In the genomic region with DNA sequence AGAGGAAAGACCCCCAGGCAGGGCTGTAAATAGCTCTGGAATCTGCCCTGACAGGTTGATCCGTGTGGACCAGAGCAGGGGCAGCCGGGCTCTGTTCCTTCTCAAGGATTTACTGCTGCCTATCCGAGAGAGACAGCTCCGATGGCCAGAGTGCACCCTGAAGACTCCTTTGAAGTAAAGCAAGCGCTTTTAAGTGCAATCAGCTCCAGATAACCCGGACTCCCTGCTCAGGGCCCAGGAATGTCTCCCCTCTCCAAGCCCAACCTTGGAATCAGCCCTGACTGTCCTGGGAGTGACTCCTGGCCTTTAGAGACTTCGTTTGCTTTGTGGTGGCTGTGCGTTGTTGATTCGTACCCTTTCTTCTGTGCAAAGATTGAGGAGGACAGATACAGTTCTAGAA, we compare ENCODE assay signal across 17 mouse cellular contexts.
A peak's percentile ranks its signal among the peaks of the same experiment; 100 is the strongest.
DNase-seq lines count a peak whose midpoint lies in the region; ATAC-seq and TF ChIP-seq lines count a peak whose summit lies in the region.
"Had no signal": no experiment of that assay in that cellular context is flagged by ENCODE, and none has a peak within 500 bp of the region (broad histone marks: within the 10 kb centered on the region; RNA-seq: fewer than 3 reads in every experiment).

No protein-coding gene starts in this region.

- H3K27me3 ChIP-seq in heart, adult 2 months (ENCODE audit: control insufficient read depth, insufficient read depth, low read length) = no peaks in the 10 kb centered on the region
- H3K27me3 ChIP-seq in liver, postnatal 0 days (ENCODE audit: insufficient read depth, low read length) = no peaks in the 10 kb centered on the region
- H3K27me3 ChIP-seq in embryonic facial prominence, embryonic 13.5 days = peaks cover 25% of the 10 kb centered on the region
- H3K27me3 ChIP-seq: neural tube, embryonic 15.5 days had no signal

- no peak for TF ChIP-seq CTCF in heart, adult 2 months (IDR thresholded peaks at IDR 0.05)
- TF ChIP-seq CTCF in liver, postnatal 0 days (IDR thresholded peaks at IDR 0.05; ENCODE audit: low read depth) = no peak

- WGBS in heart, adult 2 months = 53% methylated on average over 9 of the region's 9 CpGs
- 34% methylated on average over 9 of the region's 9 CpGs for WGBS in liver, postnatal 0 days (ENCODE audit: insufficient replicate concordance)
- 15% methylated on average over 9 of the region's 9 CpGs for WGBS in embryonic facial prominence, embryonic 13.5 days

- peaks cover 7% of the 10 kb centered on the region for H3K4me1 ChIP-seq in heart, adult 2 months (ENCODE audit: control insufficient read depth, insufficient read depth, low read length)
- peaks cover 6% of the 10 kb centered on the region; the same call in 1 of the 2 replicates for H3K4me1 ChIP-seq in liver, postnatal 0 days (ENCODE audit: insufficient read depth)
- peaks cover 6% of the 10 kb centered on the region; the same call in 1 of the 2 replicates for H3K4me1 ChIP-seq in embryonic facial prominence, embryonic 13.5 days
- H3K4me1 ChIP-seq: limb, embryonic 13.5 days had no signal

- intact Hi-C loops in heart, adult 2 months (cut with DNase I) = no loop called here
- intact Hi-C loops in heart, postnatal 36 days (cut with DNase I) = loop anchor here (5.0 kb wide), 1 partner anchor 75 kb away; the partner anchor contains the start of gene Podxl

- no peaks in the 10 kb centered on the region for H3K9me3 ChIP-seq in liver, postnatal 0 days (ENCODE audit: low read length)
- no peaks in the 10 kb centered on the region for H3K9me3 ChIP-seq in embryonic facial prominence, embryonic 13.5 days
- H3K9me3 ChIP-seq: limb, embryonic 13.5 days; neural tube, embryonic 15.5 days had no signal

- no peaks in the 10 kb centered on the region for H3K36me3 ChIP-seq in heart, adult 2 months (ENCODE audit: control insufficient read depth, insufficient read depth, low read length)
- no peaks in the 10 kb centered on the region for H3K36me3 ChIP-seq in liver, postnatal 0 days (replicated peaks; ENCODE audit: insufficient read depth, low read length)
- no peaks in the 10 kb centered on the region for H3K36me3 ChIP-seq in embryonic facial prominence, embryonic 13.5 days
- H3K36me3 ChIP-seq: limb, embryonic 13.5 days; neural tube, embryonic 15.5 days had no signal

- no peak overlapping the region for H3K4me2 ChIP-seq in liver, postnatal 0 days (ENCODE audit: low read depth, low read length)
- no peak overlapping the region for H3K4me2 ChIP-seq in embryonic facial prominence, embryonic 13.5 days
- H3K4me2 ChIP-seq: limb, embryonic 13.5 days; neural tube, embryonic 15.5 days had no signal

- no peak for TF ChIP-seq EP300 in heart, adult 2 months (IDR thresholded peaks at IDR 0.05; ENCODE audit: insufficient read depth, low read depth, low read length)
- TF ChIP-seq EP300 in liver, postnatal 0 days (IDR thresholded peaks at IDR 0.05; ENCODE audit: low read depth) = no peak

- no peak for ATAC-seq in liver, postnatal 0 days
- ATAC-seq in embryonic facial prominence, embryonic 13.5 days (ENCODE audit: insufficient number of reproducible peaks, insufficient read depth, low FRiP score, low TSS enrichment, low read depth) = no peak

- H3K79me2 ChIP-seq in heart, adult 2 months (replicated peaks; ENCODE audit: control insufficient read depth, insufficient read depth, low read length) = no peaks in the 10 kb centered on the region

- H3K9ac ChIP-seq in heart, adult 2 months (ENCODE audit: low read depth, low read length) = peak overlapping the region; percentile 7; the same call in 1 of the 2 replicates
- H3K9ac ChIP-seq in liver, postnatal 0 days (replicated peaks) = no peak overlapping the region
- 0 out of 2 replicates have a peak overlapping the region, but pooled peaks have one; percentile 6 for H3K9ac ChIP-seq in embryonic facial prominence, embryonic 13.5 days
- H3K9ac ChIP-seq: limb, embryonic 13.5 days; neural tube, embryonic 15.5 days had no signal

- TF ChIP-seq POLR2A in heart, adult 2 months (IDR thresholded peaks at IDR 0.05; ENCODE audit: insufficient read depth, low read depth, low read length) = no peak

- H3K27ac ChIP-seq in heart, adult 2 months = peak overlapping the region; percentile 82
- no peak overlapping the region for H3K27ac ChIP-seq in liver, postnatal 0 days (ENCODE audit: low read depth)
- H3K27ac ChIP-seq in embryonic facial prominence, embryonic 13.5 days = no peak overlapping the region
- H3K27ac ChIP-seq: limb, embryonic 13.5 days; macrophage; neural tube, embryonic 15.5 days had no signal

- no peak overlapping the region for H3K4me3 ChIP-seq in heart, adult 2 months
- H3K4me3 ChIP-seq in liver, postnatal 0 days (ENCODE audit: low read depth, low read length) = no peak overlapping the region
- no peak overlapping the region for H3K4me3 ChIP-seq in embryonic facial prominence, embryonic 13.5 days
- H3K4me3 ChIP-seq: limb, embryonic 13.5 days; neural tube, embryonic 15.5 days had no signal

- no peak for DNase-seq in heart, adult 2 months
- DNase-seq in heart, postnatal 36 days = no peak
- DNase-seq in liver (peak; percentile 6), ZHBTc4 (ENCODE audit: low read depth, low spot score) (peak; percentile 24)
- DNase-seq in liver, postnatal 0 days = no peak
- DNase-seq in cerebellum, postnatal 4 days (ENCODE audit: low spot score in 2 of 2) = no peak
- DNase-seq in right cerebral cortex, postnatal 10 days (ENCODE audit: low spot score in 2 of 2) = no peak
- DNase-seq: adrenal gland, postnatal 14 days; B cell, adult 2 months; cerebellum, postnatal 36 days; gastrocnemius, postnatal 25 days; right cerebral cortex, adult 18-20 months; thymus, adult 18-20 months had no signal

Comparison
In these comparisons a context has a peak if more than half of its experiments do, and no peak if none do; other contexts are left out.
1. DNase-seq: peak in liver (single experiment) and ZHBTc4 (single experiment); none in heart, adult 2 months (0 of 2), heart, postnatal 36 days (0 of 2), liver, postnatal 0 days (single experiment), cerebellum, postnatal 4 days (0 of 2) and right cerebral cortex, postnatal 10 days (0 of 2).